Mouse (Mus musculus) limb, embryonic 15.5 days (tissue): ENCODE results near the gene Adk. TPM values are rescaled to one million over a fixed set of nuclear protein-coding genes. Genes with fewer than 3 reads are reported as not detected.

Source experiments
- ATAC-seq: fragments of 200-750 bp; cut with Nextera tagmentation; 2 replicates; pipeline ENCODE4 v1.8.0; 2017; ENCODE audit warnings: low read depth, moderate TSS enrichment; ENCODE audit not compliant: insufficient number of reproducible peaks, low FRiP score, low TSS enrichment
- H3K27ac ChIP-seq: fragments of 300-500 bp; sonication (generic); 2 replicates; pipeline ENCODE4 v1.5.1; 2015; ENCODE audit warnings: moderate library complexity, mild to moderate bottlenecking, inconsistent platforms
- H3K27me3 ChIP-seq: fragments of 300-500 bp; sonication (generic); 2 replicates; pipeline ENCODE4 v1.6.1; 2015; ENCODE audit warnings: inconsistent platforms
- H3K36me3 ChIP-seq: fragments of 300-500 bp; sonication (generic); 2 replicates; pipeline ENCODE4 v1.6.1; 2015; ENCODE audit warnings: inconsistent platforms
- H3K4me1 ChIP-seq: fragments of 300-500 bp; sonication (generic); 2 replicates; pipeline ENCODE4 v1.6.1; 2015; ENCODE audit warnings: inconsistent platforms
- H3K4me2 ChIP-seq: fragments of 300-500 bp; sonication (generic); 2 replicates; pipeline ENCODE4 v1.6.1; 2015; ENCODE audit warnings: mild to moderate bottlenecking, inconsistent platforms
- H3K4me3 ChIP-seq: fragments of 300-500 bp; sonication (generic); 2 replicates; pipeline ENCODE4 v1.5.1; 2015; ENCODE audit warnings: mild to moderate bottlenecking, inconsistent platforms
- H3K9ac ChIP-seq: fragments of 300-500 bp; sonication (generic); 2 replicates; pipeline ENCODE4 v1.6.1; 2015; ENCODE audit warnings: inconsistent platforms
- H3K9me3 ChIP-seq: fragments of 300-500 bp; sonication (generic); 2 replicates; pipeline ENCODE4 v1.6.1; 2016; ENCODE audit warnings: inconsistent platforms
- WGBS: fragments of 180-500 bp; shearing (Covaris S2); methylation state at CpG from one replicate; pipeline ENCODE4 v1.1.7; 2015; 5-methylcytosine and 5-hydroxymethylcytosine counted together
- polyA plus RNA-seq: library from polyadenylated mRNA; unstranded; fragments of >200 nt; fragmentation: Nextera tagmentation; extraction: Ambion mirVana; gene quantifications from 2 replicates; pipeline ENCODE4 v1.2.1, GENCODE M21; 2015

The Adk gene
- polyA plus RNA-seq, 1 experiment from 2014 or later, result 148 TPM

DNA sequence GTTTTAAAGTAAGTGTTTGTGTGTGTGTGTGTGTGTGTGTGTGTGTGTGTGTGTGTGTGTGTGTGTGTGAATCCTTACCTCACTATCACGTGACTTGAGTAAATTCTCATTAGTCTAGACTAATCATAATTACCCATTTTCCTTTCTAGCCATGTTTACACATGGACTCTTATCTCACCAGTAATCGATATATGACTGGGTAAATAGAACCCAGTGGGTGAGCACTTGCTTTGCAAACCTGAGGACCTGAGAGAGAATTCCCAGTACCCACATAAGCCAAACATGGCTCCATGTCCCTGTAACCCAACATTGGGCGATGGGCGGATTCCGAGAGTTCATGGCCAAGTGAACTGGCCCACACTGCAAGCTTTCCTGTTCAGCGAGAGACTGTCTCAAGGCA is 74.8 kb downstream of the Adk start:
- Histone ChIP-seq H3K9me3 (no peaks in the 10 kb centered on the region), H3K4me3 (no peak overlapping the region), H3K4me2 (no peak overlapping the region), H3K36me3 (no peaks in the 10 kb centered on the region), H3K9ac (no peak overlapping the region), H3K27me3 (no peaks in the 10 kb centered on the region), H3K27ac (no peak overlapping the region), H3K4me1 (no peaks in the 10 kb centered on the region)
- 94% methylated on average over 6 of the region's 6 CpGs for WGBS
- ATAC-seq, result no peak

DNA sequence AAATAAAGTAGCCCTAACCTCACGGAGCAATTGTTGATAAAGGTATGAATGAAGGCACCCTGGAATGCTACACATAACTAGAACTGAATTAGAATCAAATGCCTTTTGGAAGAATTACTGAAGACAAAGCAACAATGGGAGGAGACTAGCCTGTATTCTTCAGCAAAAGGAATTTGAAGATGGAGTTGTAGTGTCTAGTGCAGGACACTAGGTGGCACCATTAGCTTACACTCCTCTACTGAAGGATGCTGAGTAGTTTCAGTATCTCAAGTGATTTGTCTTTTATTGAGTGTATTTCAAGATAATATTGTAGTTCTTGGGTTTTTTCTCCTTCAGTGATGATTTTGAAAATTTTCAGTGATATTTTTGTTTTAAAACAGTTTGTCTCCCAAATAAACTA is 84.5 kb downstream of the Adk start:
- WGBS, result 29% methylated on average over 1 of the region's 1 CpGs
- Histone ChIP-seq H3K27ac (no peak overlapping the region), H3K36me3 (no peaks in the 10 kb centered on the region), H3K9me3 (no peaks in the 10 kb centered on the region), H3K4me2 (no peak overlapping the region), H3K27me3 (no peaks in the 10 kb centered on the region), H3K4me1 (no peaks in the 10 kb centered on the region), H3K4me3 (no peak overlapping the region), H3K9ac (no peak overlapping the region)
- no peak for ATAC-seq

GRCm38 (mm10) chr14:21142603-21143002 is 90.2 kb downstream of the Adk start:
- Histone ChIP-seq H3K36me3 (no peaks in the 10 kb centered on the region), H3K4me1 (peaks cover 10% of the 10 kb centered on the region), H3K4me2 (no peak overlapping the region), H3K9me3 (no peaks in the 10 kb centered on the region), H3K27me3 (no peaks in the 10 kb centered on the region), H3K9ac (no peak overlapping the region), H3K4me3 (no peak overlapping the region), H3K27ac (no peak overlapping the region)
- 83% methylated on average over 1 of the region's 1 CpGs for WGBS
- no peak for ATAC-seq

DNA sequence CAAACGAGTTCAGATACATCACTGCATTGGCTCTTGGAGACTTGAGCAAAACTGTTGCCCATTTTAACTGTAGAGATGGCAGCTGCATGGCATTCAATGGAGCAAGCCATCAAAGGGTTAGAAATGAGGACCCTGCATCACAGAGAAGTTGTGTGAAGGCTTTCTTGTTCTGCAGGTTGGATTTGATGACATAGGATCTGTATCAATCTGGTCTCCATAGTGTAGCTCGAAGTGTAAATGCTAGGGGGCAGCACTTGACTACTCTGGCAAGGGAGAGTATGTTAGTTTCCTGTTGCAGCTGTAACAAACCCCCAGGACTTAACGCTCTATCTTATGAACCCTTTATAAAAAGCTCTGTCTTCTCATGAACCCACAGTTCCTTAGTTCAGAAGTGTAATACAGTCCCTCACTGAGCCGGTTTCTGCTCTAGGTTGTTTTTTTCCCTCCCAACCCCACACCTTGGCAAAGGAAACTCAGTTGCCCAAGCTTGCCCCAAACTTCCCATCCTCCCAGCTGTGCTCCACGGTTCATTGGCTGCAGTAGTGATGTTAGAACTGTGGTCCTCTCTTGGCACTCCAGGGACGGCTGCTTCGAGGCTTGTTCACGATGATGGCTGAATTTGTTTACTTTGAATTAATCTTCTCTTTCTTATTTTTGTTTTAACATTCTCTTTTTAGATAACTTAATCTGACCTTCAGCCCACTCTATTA is 91.2 kb downstream of the Adk start:
- no peak overlapping the region for H3K4me3 ChIP-seq

GRCm38 (mm10) chr14:21147171-21147570 is 94.8 kb downstream of the Adk start:
- WGBS, result 43% methylated on average over 1 of the region's 1 CpGs
- no peaks in the 10 kb centered on the region for H3K27me3 ChIP-seq
- no peak overlapping the region for H3K9ac ChIP-seq
- H3K4me1 ChIP-seq, result peaks cover 11% of the 10 kb centered on the region
- H3K36me3 ChIP-seq, result no peaks in the 10 kb centered on the region
- no peak overlapping the region for H3K27ac ChIP-seq
- no peak for ATAC-seq
- H3K9me3 ChIP-seq, result no peaks in the 10 kb centered on the region
- no peak overlapping the region for H3K4me3 ChIP-seq
- no peak overlapping the region for H3K4me2 ChIP-seq

More for the DNA sequence above, 91.2 kb downstream of the Adk start:
- WGBS, result 54% methylated on average over 8 of the region's 8 CpGs
- Histone ChIP-seq H3K4me2 (no peak overlapping the region), H3K36me3 (no peaks in the 10 kb centered on the region), H3K9ac (no peak overlapping the region), H3K27ac (no peak overlapping the region), H3K9me3 (no peaks in the 10 kb centered on the region), H3K27me3 (no peaks in the 10 kb centered on the region), H3K4me1 (peaks cover 10% of the 10 kb centered on the region)
- ATAC-seq, result no peak

- no peak for ATAC-seq
- H3K27me3 ChIP-seq, result no peaks in the 10 kb centered on the region
- no peak overlapping the region for H3K27ac ChIP-seq
- H3K4me3 ChIP-seq, result no peak overlapping the region
- no peak overlapping the region for H3K9ac ChIP-seq
- 50% methylated on average over 4 of the region's 4 CpGs for WGBS
- no peaks in the 10 kb centered on the region for H3K9me3 ChIP-seq
- H3K4me2 ChIP-seq, result no peak overlapping the region
- no peaks in the 10 kb centered on the region for H3K36me3 ChIP-seq
- peaks cover 13% of the 10 kb centered on the region for H3K4me1 ChIP-seq
Observed at GRCm38 (mm10) chr14:21150301-21150700, 97.9 kb downstream of the Adk start.

DNA sequence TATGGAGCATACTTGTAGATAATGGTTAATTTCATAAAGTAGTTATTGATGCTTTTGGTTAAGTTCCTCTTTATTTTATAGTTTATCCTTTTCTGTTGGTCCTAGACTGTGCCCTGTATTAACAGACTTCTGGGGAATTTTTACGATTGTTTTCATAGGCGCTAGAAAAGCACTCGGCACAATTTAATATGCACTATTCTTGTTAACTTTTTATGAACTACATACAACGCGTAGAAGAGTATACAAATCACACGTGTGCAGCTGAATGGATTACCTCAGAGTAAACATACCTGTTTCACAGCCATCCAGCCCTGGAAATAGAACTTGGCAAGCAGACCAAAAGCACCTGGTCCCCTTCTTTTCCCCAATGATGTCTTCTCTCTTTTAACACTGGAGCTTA is 99.7 kb downstream of the Adk start:
- no peak overlapping the region for H3K4me3 ChIP-seq
- H3K4me2 ChIP-seq, result no peak overlapping the region
- no peaks in the 10 kb centered on the region for H3K27me3 ChIP-seq
- no peaks in the 10 kb centered on the region for H3K36me3 ChIP-seq
- ATAC-seq, result no peak
- H3K4me1 ChIP-seq, result peaks cover 8% of the 10 kb centered on the region
- H3K9me3 ChIP-seq, result no peaks in the 10 kb centered on the region
- no peak overlapping the region for H3K9ac ChIP-seq
- WGBS, result 34% methylated on average over 6 of the region's 6 CpGs
- 0 out of 2 replicates have a peak overlapping the region, but pooled peaks have one; percentile 7 for H3K27ac ChIP-seq

GRCm38 (mm10) chr14:21165706-21166105 is 113.3 kb downstream of the Adk start:
- Histone ChIP-seq H3K27ac (no peak overlapping the region), H3K4me3 (no peak overlapping the region), H3K27me3 (no peaks in the 10 kb centered on the region), H3K36me3 (no peaks in the 10 kb centered on the region), H3K9ac (no peak overlapping the region), H3K4me2 (no peak overlapping the region), H3K4me1 (no peaks in the 10 kb centered on the region; the same call in 1 of the 2 replicates), H3K9me3 (no peaks in the 10 kb centered on the region)
- no peak for ATAC-seq
- 88% methylated on average over 10 of the region's 10 CpGs for WGBS

DNA sequence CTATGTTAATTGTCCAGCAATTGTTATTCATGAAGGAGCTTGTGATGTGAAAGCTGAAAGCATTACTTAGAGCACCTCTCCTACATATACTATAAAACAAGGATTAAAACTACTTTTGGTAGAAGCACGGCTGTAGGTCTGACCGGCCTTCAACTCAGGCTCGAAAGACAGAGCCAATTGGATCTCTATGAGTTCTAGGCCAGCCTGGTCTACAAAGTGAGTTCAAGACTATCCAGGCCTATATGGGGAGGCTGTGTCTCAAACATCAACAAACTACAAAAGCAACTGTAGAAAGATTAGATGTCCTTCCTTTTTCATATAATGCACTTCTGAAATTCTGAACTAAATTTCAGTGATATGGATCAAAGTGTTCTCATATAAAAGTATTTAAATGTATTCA is 113.7 kb downstream of the Adk start:
- no peaks in the 10 kb centered on the region; the same call in 1 of the 2 replicates for H3K4me1 ChIP-seq
- no peaks in the 10 kb centered on the region for H3K27me3 ChIP-seq
- no peaks in the 10 kb centered on the region for H3K9me3 ChIP-seq
- no peak overlapping the region for H3K27ac ChIP-seq
- H3K4me3 ChIP-seq, result no peak overlapping the region
- WGBS, result 94% methylated on average over 3 of the region's 3 CpGs
- no peak for ATAC-seq
- H3K4me2 ChIP-seq, result no peak overlapping the region
- H3K36me3 ChIP-seq, result no peaks in the 10 kb centered on the region
- H3K9ac ChIP-seq, result no peak overlapping the region

- Histone ChIP-seq H3K9ac (no peak overlapping the region), H3K4me1 (no peaks in the 10 kb centered on the region), H3K27me3 (no peaks in the 10 kb centered on the region), H3K36me3 (no peaks in the 10 kb centered on the region), H3K9me3 (no peaks in the 10 kb centered on the region), H3K4me3 (no peak overlapping the region), H3K27ac (no peak overlapping the region), H3K4me2 (no peak overlapping the region)
- ATAC-seq, result no peak
- 91% methylated on average over 1 of the region's 1 CpGs for WGBS
Observed at GRCm38 (mm10) chr14:21173973-21174745, 121.8 kb downstream of the Adk start.

DNA sequence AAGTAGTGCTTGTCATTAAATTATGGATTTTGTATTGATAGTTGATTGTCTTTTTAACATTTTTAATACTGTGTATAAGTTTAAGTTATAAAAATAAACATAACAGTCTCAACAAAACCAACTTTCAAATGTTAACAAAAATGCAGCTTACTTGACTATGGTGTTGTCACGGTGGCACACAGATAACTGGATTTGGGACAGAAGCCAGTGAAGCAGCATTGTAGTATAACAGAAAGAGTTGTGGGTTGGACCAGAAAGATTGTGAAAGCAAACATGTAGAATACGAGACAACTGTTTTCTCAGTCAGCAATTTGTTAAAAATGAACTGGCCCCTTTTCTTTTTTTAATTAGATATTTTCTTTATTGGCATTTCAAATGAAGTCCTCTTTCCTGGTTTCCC is 122.4 kb downstream of the Adk start:
- Histone ChIP-seq H3K9ac (no peak overlapping the region), H3K4me1 (no peaks in the 10 kb centered on the region), H3K36me3 (no peaks in the 10 kb centered on the region), H3K4me2 (no peak overlapping the region), H3K9me3 (no peaks in the 10 kb centered on the region), H3K27ac (no peak overlapping the region), H3K27me3 (no peaks in the 10 kb centered on the region), H3K4me3 (no peak overlapping the region)
- ATAC-seq, result no peak
- WGBS, result 88% methylated on average over 2 of the region's 2 CpGs

- no peaks in the 10 kb centered on the region for H3K27me3 ChIP-seq
- H3K4me1 ChIP-seq, result no peaks in the 10 kb centered on the region
- H3K4me2 ChIP-seq, result no peak overlapping the region
- no peak overlapping the region for H3K27ac ChIP-seq
- H3K9ac ChIP-seq, result no peak overlapping the region
- H3K4me3 ChIP-seq, result no peak overlapping the region
- WGBS, result 30% methylated on average over 2 of the region's 2 CpGs
- no peak for ATAC-seq
- H3K9me3 ChIP-seq, result no peaks in the 10 kb centered on the region
- no peaks in the 10 kb centered on the region; the same call in 1 of the 2 replicates for H3K36me3 ChIP-seq
Observed at GRCm38 (mm10) chr14:21177781-21178180, 125.4 kb downstream of the Adk start.
